Mouse (Mus musculus) B cell, adult 2 months (primary cell): ENCODE measurements around the gene Tnks2.

Experiments used
- DNase-seq, 2 experiments: peaks; one replicate each; pipeline ENCODE4 v3.0.0; 2022

The Tnks2 gene

GRCm38 (mm10) chr19:36827650-36828049 lies 6.4 kb upstream of the Tnks2 start:
- DNase-seq, result no peak

GRCm38 (mm10) chr19:36828322-36828721 lies 5.7 kb upstream of the Tnks2 start:
- no peak for DNase-seq

GRCm38 (mm10) chr19:36832951-36833787 lies 863 bp upstream of the Tnks2 start:
- DNase-seq, result peak; percentile 58 to 62

- DNase-seq, result peak; percentile 71 to 74
Measured at GRCm38 (mm10) chr19:36834532-36835431, 750 bp downstream of the Tnks2 start.

GRCm38 (mm10) chr19:36836035-36836434 lies 2.0 kb downstream of the Tnks2 start:
- no peak for DNase-seq

GRCm38 (mm10) chr19:36840301-36840700 lies 6.3 kb downstream of the Tnks2 start:
- DNase-seq, result no peak

- no peak for DNase-seq
Measured at GRCm38 (mm10) chr19:36843866-36844265, 9.8 kb downstream of the Tnks2 start.

- no peak for DNase-seq
Measured at GRCm38 (mm10) chr19:36845924-36846323, 11.9 kb downstream of the Tnks2 start.

- DNase-seq, result no peak
Measured at GRCm38 (mm10) chr19:36853831-36854230, 19.8 kb downstream of the Tnks2 start.

GRCm38 (mm10) chr19:36857851-36858250 lies 23.8 kb downstream of the Tnks2 start:
- no peak for DNase-seq

GRCm38 (mm10) chr19:36860393-36860792 lies 26.4 kb downstream of the Tnks2 start:
- no peak for DNase-seq

- DNase-seq, result no peak
Measured at GRCm38 (mm10) chr19:36865905-36866304, 31.9 kb downstream of the Tnks2 start.

- DNase-seq, result no peak
Measured at GRCm38 (mm10) chr19:36867416-36867815, 33.4 kb downstream of the Tnks2 start.

- peak; percentile 12 to 16 for DNase-seq
Measured at GRCm38 (mm10) chr19:36868675-36869074, 34.6 kb downstream of the Tnks2 start.

- no peak for DNase-seq
Measured at GRCm38 (mm10) chr19:36874651-36875050, 40.6 kb downstream of the Tnks2 start.

- no peak for DNase-seq
Measured at GRCm38 (mm10) chr19:36877329-36877728, 43.3 kb downstream of the Tnks2 start.

GRCm38 (mm10) chr19:36878743-36879495 lies 44.9 kb downstream of the Tnks2 start:
- DNase-seq, result no peak

- peak; percentile 54 to 55 for DNase-seq
Measured at GRCm38 (mm10) chr19:36883119-36883518, 49.1 kb downstream of the Tnks2 start.

- peak in 1 of 2 experiments; percentile 17 for DNase-seq
Measured at GRCm38 (mm10) chr19:36886316-36886715, 52.3 kb downstream of the Tnks2 start.

GRCm38 (mm10) chr19:36887706-36888105 lies 53.7 kb downstream of the Tnks2 start:
- DNase-seq, result no peak

GRCm38 (mm10) chr19:36891746-36892145 lies 57.7 kb downstream of the Tnks2 start:
- no peak for DNase-seq

GRCm38 (mm10) chr19:36896791-36897569 lies 62.9 kb downstream of the Tnks2 start:
- no peak for DNase-seq
